Mouse (Mus musculus) neural tube, embryonic 15.5 days (tissue): ENCODE results near the gene Tle4. TPM values are rescaled to one million over a fixed set of nuclear protein-coding genes. Genes with fewer than 3 reads are reported as not detected.

ENCODE experiments used
- ATAC-seq: fragments of 200-750 bp; cut with Nextera tagmentation; 2 replicates; pipeline ENCODE4 v1.8.0; 2017; ENCODE audit warnings: mild to moderate bottlenecking, moderate TSS enrichment, moderate library complexity; ENCODE audit not compliant: low FRiP score
- H3K27ac ChIP-seq: fragments of 300-500 bp; sonication (generic); replicated peaks from 2 replicates; pipeline ENCODE4 v1.5.1; 2015; ENCODE audit warnings: mild to moderate bottlenecking, inconsistent platforms
- H3K27me3 ChIP-seq: fragments of 300-500 bp; sonication (generic); replicated peaks from 2 replicates; pipeline ENCODE4 v1.6.1; 2015; ENCODE audit warnings: inconsistent platforms
- H3K36me3 ChIP-seq: fragments of 300-500 bp; sonication (generic); 2 replicates; pipeline ENCODE4 v1.6.1; 2015; ENCODE audit warnings: inconsistent platforms
- H3K4me1 ChIP-seq: fragments of 300-500 bp; sonication (generic); 2 replicates; pipeline ENCODE4 v1.6.1; 2015; ENCODE audit warnings: inconsistent platforms
- H3K4me2 ChIP-seq: fragments of 300-500 bp; sonication (generic); 2 replicates; pipeline ENCODE4 v1.6.1; 2015; ENCODE audit warnings: inconsistent platforms, mild to moderate bottlenecking, moderate library complexity
- H3K4me3 ChIP-seq: fragments of 300-500 bp; sonication (generic); replicated peaks from 2 replicates; pipeline ENCODE4 v1.5.1; 2015; ENCODE audit warnings: mild to moderate bottlenecking, inconsistent platforms
- H3K9ac ChIP-seq: fragments of 300-500 bp; sonication (generic); replicated peaks from 2 replicates; pipeline ENCODE4 v1.6.1; 2015; ENCODE audit warnings: mild to moderate bottlenecking, inconsistent platforms
- H3K9me3 ChIP-seq: fragments of 300-500 bp; sonication (generic); replicated peaks from 2 replicates; pipeline ENCODE4 v1.6.1; 2016; ENCODE audit warnings: inconsistent platforms
- WGBS: fragments of 180-500 bp; shearing (Covaris S2); methylation state at CpG from one replicate; pipeline ENCODE4 v1.1.7; 2015; ENCODE audit warnings: mixed read lengths; 5-methylcytosine and 5-hydroxymethylcytosine counted together
- polyA plus RNA-seq: library from polyadenylated mRNA; unstranded; fragments of >200 nt; fragmentation: Nextera tagmentation; extraction: Ambion mirVana; gene quantifications from 2 replicates; pipeline ENCODE4 v1.2.1, GENCODE M21; 2015

The Tle4 gene
- polyA plus RNA-seq, 1 experiment from 2014 or later, result 24.3 TPM

GRCm38 (mm10) chr19:14588221-14589123, 9.4 kb downstream of the Tle4 start:
- Histone ChIP-seq H3K9me3 (no peaks in the 10 kb centered on the region), H3K4me2 (no peak overlapping the region), H3K27ac (no peak overlapping the region), H3K36me3 (0 out of 2 replicates have a peak, but pooled peaks cover 4% of the 10 kb centered on the region), H3K27me3 (no peaks in the 10 kb centered on the region), H3K9ac (no peak overlapping the region), H3K4me1 (peaks cover 27% of the 10 kb centered on the region), H3K4me3 (no peak overlapping the region)
- ATAC-seq, result no peak
- WGBS, result 51% methylated on average over 3 of the region's 3 CpGs

DNA sequence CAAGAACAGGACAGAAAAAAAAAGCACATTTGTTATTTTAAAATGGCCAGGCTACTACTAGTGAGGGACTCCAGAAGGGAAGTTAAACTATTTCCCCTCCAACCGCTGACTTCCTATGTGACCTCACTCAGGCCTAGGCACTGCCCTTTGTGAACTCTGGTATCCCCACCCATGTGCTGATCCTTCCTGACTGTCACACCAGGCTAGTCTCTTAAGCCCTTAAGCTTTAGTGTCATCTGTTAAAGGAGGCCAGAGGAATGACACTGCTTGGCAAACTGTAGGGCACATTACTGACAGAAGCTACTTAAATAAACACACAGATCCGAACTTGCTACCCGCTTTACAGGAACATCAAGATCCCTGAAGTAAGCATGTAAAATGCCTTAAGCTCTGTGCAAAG, 11.7 kb downstream of the Tle4 start:
- H3K27ac ChIP-seq, result no peak overlapping the region
- ATAC-seq, result no peak
- WGBS, result 92% methylated on average over 3 of the region's 3 CpGs
- peaks cover 17% of the 10 kb centered on the region for H3K4me1 ChIP-seq
- H3K4me3 ChIP-seq, result no peak overlapping the region
- no peak overlapping the region for H3K4me2 ChIP-seq
- H3K9me3 ChIP-seq, result no peaks in the 10 kb centered on the region
- H3K9ac ChIP-seq, result no peak overlapping the region
- 0 out of 2 replicates have a peak, but pooled peaks cover 4% of the 10 kb centered on the region for H3K36me3 ChIP-seq
- H3K27me3 ChIP-seq, result no peaks in the 10 kb centered on the region

GRCm38 (mm10) chr19:14585731-14586130, 12.1 kb downstream of the Tle4 start:
- Histone ChIP-seq H3K27me3 (no peaks in the 10 kb centered on the region), H3K36me3 (0 out of 2 replicates have a peak, but pooled peaks cover 4% of the 10 kb centered on the region), H3K4me1 (peaks cover 17% of the 10 kb centered on the region), H3K4me2 (no peak overlapping the region), H3K4me3 (no peak overlapping the region), H3K27ac (no peak overlapping the region), H3K9me3 (no peaks in the 10 kb centered on the region), H3K9ac (no peak overlapping the region)
- 82% methylated on average over 4 of the region's 4 CpGs for WGBS
- ATAC-seq, result no peak

DNA sequence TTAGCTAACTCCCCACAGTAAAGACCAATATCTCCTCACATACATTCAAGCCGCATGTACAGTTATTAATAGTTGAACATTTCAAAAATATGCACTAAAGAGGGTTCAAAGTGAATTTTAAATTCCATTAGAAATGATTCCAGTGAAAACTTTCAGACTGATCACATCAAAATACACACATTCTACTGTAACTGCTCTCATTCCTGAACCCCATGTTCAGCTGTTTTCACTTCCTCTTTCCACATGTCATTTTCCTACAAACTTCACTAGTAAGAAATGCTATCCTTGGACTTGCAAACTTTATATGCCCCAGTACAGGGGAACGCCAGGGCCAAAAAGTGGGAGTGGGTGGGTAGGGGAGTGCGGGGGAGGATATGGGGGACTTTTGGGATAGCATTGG, 12.6 kb downstream of the Tle4 start:
- 0 out of 2 replicates have a peak, but pooled peaks cover 4% of the 10 kb centered on the region for H3K36me3 ChIP-seq
- H3K27me3 ChIP-seq, result no peaks in the 10 kb centered on the region
- no peak overlapping the region for H3K4me2 ChIP-seq
- no peak overlapping the region for H3K9ac ChIP-seq
- peaks cover 15% of the 10 kb centered on the region for H3K4me1 ChIP-seq
- no peak overlapping the region for H3K4me3 ChIP-seq
- WGBS, result 94% methylated on average over 3 of the region's 3 CpGs
- no peaks in the 10 kb centered on the region for H3K9me3 ChIP-seq
- ATAC-seq, result no peak
- no peak overlapping the region for H3K27ac ChIP-seq

DNA sequence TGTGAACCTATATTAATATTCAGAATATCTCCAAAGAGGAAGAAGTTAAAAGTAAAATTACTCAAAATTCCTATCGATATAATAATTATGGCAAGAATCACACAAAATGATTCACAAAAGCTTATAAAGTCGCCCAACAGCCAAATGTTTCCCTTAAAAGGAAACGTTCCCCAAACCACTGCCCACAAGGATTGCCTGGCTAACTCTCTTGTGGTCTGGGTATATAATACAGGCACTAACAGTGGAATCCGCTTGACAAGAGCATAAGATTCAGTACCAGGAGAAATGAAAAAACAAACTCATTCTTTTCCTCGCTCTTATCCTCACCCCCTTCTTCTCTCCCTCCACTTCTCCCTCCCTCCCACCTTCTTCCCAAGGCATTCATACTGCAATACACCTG, 19.2 kb downstream of the Tle4 start:
- Histone ChIP-seq H3K4me1 (no peaks in the 10 kb centered on the region), H3K4me3 (no peak overlapping the region), H3K36me3 (no peaks in the 10 kb centered on the region), H3K9ac (no peak overlapping the region), H3K4me2 (no peak overlapping the region), H3K27ac (no peak overlapping the region), H3K27me3 (no peaks in the 10 kb centered on the region; the same call in 1 of the 2 replicates), H3K9me3 (no peaks in the 10 kb centered on the region)
- WGBS, result 92% methylated on average over 5 of the region's 5 CpGs
- no peak for ATAC-seq

- H3K4me3 ChIP-seq, result no peak overlapping the region
- no peaks in the 10 kb centered on the region for H3K9me3 ChIP-seq
- H3K36me3 ChIP-seq, result no peaks in the 10 kb centered on the region
- H3K4me1 ChIP-seq, result no peaks in the 10 kb centered on the region
- H3K9ac ChIP-seq, result no peak overlapping the region
- H3K27me3 ChIP-seq, result no peaks in the 10 kb centered on the region; the same call in 1 of the 2 replicates
- no peak overlapping the region for H3K27ac ChIP-seq
- H3K4me2 ChIP-seq, result no peak overlapping the region
- WGBS, result 73% methylated on average over 4 of the region's 4 CpGs
- no peak for ATAC-seq
These were observed 19.8 kb downstream of the Tle4 start for GRCm38 (mm10) chr19:14578016-14578415.

- Histone ChIP-seq H3K36me3 (no peaks in the 10 kb centered on the region), H3K9me3 (no peaks in the 10 kb centered on the region), H3K27ac (no peak overlapping the region), H3K4me1 (no peaks in the 10 kb centered on the region), H3K4me2 (no peak overlapping the region), H3K27me3 (no peaks in the 10 kb centered on the region; the same call in 1 of the 2 replicates), H3K4me3 (no peak overlapping the region), H3K9ac (no peak overlapping the region)
- ATAC-seq, result no peak
These were observed 21.5 kb downstream of the Tle4 start for GRCm38 (mm10) chr19:14576311-14576710.

DNA sequence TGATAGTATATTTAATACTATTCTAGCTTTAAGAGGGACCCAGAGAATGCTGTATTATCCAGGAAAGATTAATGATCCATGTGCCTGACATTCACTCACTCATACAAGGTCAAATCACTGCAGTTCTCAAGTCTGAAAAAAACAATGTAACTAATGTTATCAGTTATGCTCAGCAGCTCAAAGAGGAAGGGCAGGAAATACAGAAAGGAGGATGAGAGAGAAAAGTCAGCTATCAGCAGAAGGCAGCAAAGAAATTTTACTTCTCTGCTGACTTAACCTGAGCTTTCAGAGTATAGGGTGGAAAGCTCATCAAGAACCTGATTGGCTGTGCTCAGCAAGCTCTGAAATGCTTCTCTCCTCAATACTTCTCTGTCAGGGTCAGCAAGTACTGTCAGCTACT, 29.0 kb downstream of the Tle4 start:
- Histone ChIP-seq H3K27me3 (no peaks in the 10 kb centered on the region; the same call in 1 of the 2 replicates), H3K9ac (no peak overlapping the region), H3K4me2 (no peak overlapping the region), H3K4me1 (peaks cover 15% of the 10 kb centered on the region), H3K27ac (no peak overlapping the region), H3K9me3 (no peaks in the 10 kb centered on the region), H3K4me3 (no peak overlapping the region), H3K36me3 (no peaks in the 10 kb centered on the region)
- no peak for ATAC-seq

DNA sequence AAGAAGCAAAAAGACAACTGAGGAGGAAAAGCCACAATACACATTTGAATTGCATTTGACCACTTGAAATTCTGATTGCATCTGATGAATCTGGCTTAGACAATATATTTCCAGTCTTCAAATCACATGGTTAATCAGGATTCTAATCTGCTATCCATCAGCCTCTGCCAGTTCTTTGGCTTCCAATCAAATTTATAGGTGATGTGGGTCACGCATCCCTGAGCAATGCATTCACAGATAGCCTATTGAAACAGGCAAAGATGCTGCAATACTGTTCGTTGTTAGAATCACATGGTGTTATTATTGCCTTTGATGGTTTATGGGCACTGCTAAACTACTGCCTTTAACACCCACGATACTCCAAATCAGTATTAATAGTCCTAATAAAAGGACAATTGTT, 30.8 kb downstream of the Tle4 start:
- Histone ChIP-seq H3K4me1 (peaks cover 15% of the 10 kb centered on the region), H3K27ac (0 out of 2 replicates have a peak overlapping the region, but pooled peaks have one; percentile 23), H3K9ac (no peak overlapping the region), H3K27me3 (no peaks in the 10 kb centered on the region), H3K4me2 (no peak overlapping the region), H3K36me3 (no peaks in the 10 kb centered on the region), H3K4me3 (no peak overlapping the region), H3K9me3 (no peaks in the 10 kb centered on the region)
- 15% methylated on average over 3 of the region's 3 CpGs for WGBS
- ATAC-seq, result peak; percentile 39; the same call in 1 of the 2 replicates

- Histone ChIP-seq H3K27me3 (no peaks in the 10 kb centered on the region), H3K27ac (0 out of 2 replicates have a peak overlapping the region, but pooled peaks have one; percentile 23), H3K9ac (no peak overlapping the region), H3K4me1 (peaks cover 15% of the 10 kb centered on the region), H3K36me3 (no peaks in the 10 kb centered on the region), H3K9me3 (no peaks in the 10 kb centered on the region), H3K4me2 (no peak overlapping the region), H3K4me3 (no peak overlapping the region)
- ATAC-seq, result no peak; the same call in 1 of the 2 replicates
- 12% methylated on average over 5 of the region's 5 CpGs for WGBS
These were observed 31.3 kb downstream of the Tle4 start for GRCm38 (mm10) chr19:14566564-14567021.

GRCm38 (mm10) chr19:14565424-14566069, 32.3 kb downstream of the Tle4 start:
- no peak for ATAC-seq
- WGBS, result 31% methylated on average over 4 of the region's 4 CpGs
- peaks cover 15% of the 10 kb centered on the region for H3K4me1 ChIP-seq
- no peak overlapping the region for H3K4me2 ChIP-seq
- no peaks in the 10 kb centered on the region for H3K9me3 ChIP-seq
- no peak overlapping the region for H3K4me3 ChIP-seq
- no peaks in the 10 kb centered on the region for H3K36me3 ChIP-seq
- H3K27ac ChIP-seq, result no peak overlapping the region
- H3K9ac ChIP-seq, result no peak overlapping the region
- H3K27me3 ChIP-seq, result no peaks in the 10 kb centered on the region
